Mouse (Mus musculus): Measurements from ENCODE around the gene Rdh13. TPM values are rescaled to one million over a fixed set of nuclear protein-coding genes. Genes with fewer than 3 reads are reported as not detected.

Rdh13 gene
- total RNA-seq (2014; rRNA removed) = 61.3 and 75.9 TPM in 2 replicates
- 45.3 and 45.4 TPM in 2 replicates for polyA plus RNA-seq (2015; fragmentation: Nextera tagmentation; extraction: Ambion mirVana)

- DNase-seq (ENCODE audit: low spot score) (peak; percentile 95), ATAC-seq (ENCODE audit: low FRiP score) (peak; percentile 93)
- no peaks in the 10 kb centered on the region; the same call in 1 of the 2 replicates for H3K4me1 ChIP-seq (ENCODE audit: insufficient read depth, low read length)
- peak; percentile 34; the same call in 1 of the 2 replicates for TF ChIP-seq CTCF (IDR thresholded peaks at IDR 0.05)
- H3K27ac ChIP-seq (ENCODE audit: low read depth, low read length) = peak within 1 kb of the TSS; percentile 78
- H3K36me3 ChIP-seq (ENCODE audit: insufficient read depth, low read length) = peaks cover 30% of the 10 kb centered on the region
- H3K9ac ChIP-seq (replicated peaks; ENCODE audit: low read length, poor library complexity, severe bottlenecking) = peak within 1 kb of the TSS; percentile 71
- H3K4me2 ChIP-seq (ENCODE audit: low read depth, low read length, poor library complexity, severe bottlenecking) = peak within 1 kb of the TSS; percentile 73
- under 1% methylated on average over 34 of the region's 35 CpGs for WGBS
- peak within 1 kb of the TSS; percentile 79 for H3K4me3 ChIP-seq (ENCODE audit: low read depth, low read length)
- no peaks in the 10 kb centered on the region for H3K9me3 ChIP-seq (ENCODE audit: low read length)
- H3K27me3 ChIP-seq (ENCODE audit: insufficient read depth, low read length) = no peaks in the 10 kb centered on the region
Measured at GRCm38 (mm10) chr7:4445216-4445791, at the start of gene Rdh13. TSS of gene Rdh13 (minus strand) at chr7:4445649.

- Histone ChIP-seq H3K9me3 (ENCODE audit: low read length) (no peaks in the 10 kb centered on the region), H3K4me2 (ENCODE audit: low read depth, low read length, poor library complexity, severe bottlenecking) (no peak overlapping the region), H3K27me3 (ENCODE audit: insufficient read depth, low read length) (no peaks in the 10 kb centered on the region), H3K9ac (replicated peaks; ENCODE audit: low read length, poor library complexity, severe bottlenecking) (no peak overlapping the region), H3K27ac (ENCODE audit: low read depth, low read length) (no peak overlapping the region), H3K4me1 (ENCODE audit: insufficient read depth, low read length) (peaks cover 8% of the 10 kb centered on the region; the same call in 1 of the 2 replicates), H3K36me3 (ENCODE audit: insufficient read depth, low read length) (peaks cover 39% of the 10 kb centered on the region), H3K4me3 (ENCODE audit: low read depth, low read length) (no peak overlapping the region)
- DNase-seq (ENCODE audit: low spot score) (no peak), ATAC-seq (ENCODE audit: low FRiP score) (no peak)
- no peak for TF ChIP-seq CTCF (IDR thresholded peaks at IDR 0.05)
- 84% methylated on average over 1 of the region's 1 CpGs for WGBS
Measured at GRCm38 (mm10) chr7:4493991-4494390, 48.5 kb upstream of the Rdh13 start.

- Histone ChIP-seq H3K27me3 (ENCODE audit: insufficient read depth, low read length) (no peaks in the 10 kb centered on the region), H3K36me3 (ENCODE audit: insufficient read depth, low read length) (peaks cover 45% of the 10 kb centered on the region)
- no peak for ATAC-seq (ENCODE audit: low FRiP score)
Measured at GRCm38 (mm10) chr7:4492284-4493224, 47.1 kb upstream of the Rdh13 start.

GRCm38 (mm10) chr7:4491308-4491707, 45.9 kb upstream of the Rdh13 start:
- no peak for ATAC-seq (ENCODE audit: low FRiP score)
- Histone ChIP-seq H3K27ac (ENCODE audit: low read depth, low read length) (no peak overlapping the region), H3K9ac (replicated peaks; ENCODE audit: low read length, poor library complexity, severe bottlenecking) (no peak overlapping the region), H3K9me3 (ENCODE audit: low read length) (no peaks in the 10 kb centered on the region), H3K27me3 (ENCODE audit: insufficient read depth, low read length) (no peaks in the 10 kb centered on the region), H3K4me1 (ENCODE audit: insufficient read depth, low read length) (no peaks in the 10 kb centered on the region), H3K36me3 (ENCODE audit: insufficient read depth, low read length) (peaks cover 36% of the 10 kb centered on the region), H3K4me3 (ENCODE audit: low read depth, low read length) (no peak overlapping the region), H3K4me2 (ENCODE audit: low read depth, low read length, poor library complexity, severe bottlenecking) (no peak overlapping the region)
- 86% methylated on average over 6 of the region's 6 CpGs for WGBS
- no peak for DNase-seq (ENCODE audit: low spot score)
- TF ChIP-seq CTCF (IDR thresholded peaks at IDR 0.05) = no peak

More at GRCm38 (mm10) chr7:4492284-4493224, 47.1 kb upstream of the Rdh13 start:
- Histone ChIP-seq H3K27ac (ENCODE audit: low read depth, low read length) (no peak overlapping the region), H3K9ac (replicated peaks; ENCODE audit: low read length, poor library complexity, severe bottlenecking) (no peak overlapping the region), H3K4me1 (ENCODE audit: insufficient read depth, low read length) (no peaks in the 10 kb centered on the region), H3K4me2 (ENCODE audit: low read depth, low read length, poor library complexity, severe bottlenecking) (no peak overlapping the region), H3K4me3 (ENCODE audit: low read depth, low read length) (no peak overlapping the region), H3K9me3 (ENCODE audit: low read length) (no peaks in the 10 kb centered on the region)
- no peak for DNase-seq (ENCODE audit: low spot score)
- TF ChIP-seq CTCF (IDR thresholded peaks at IDR 0.05) = no peak
- 89% methylated on average over 13 of the region's 13 CpGs for WGBS

GRCm38 (mm10) chr7:4482281-4482680, 36.8 kb upstream of the Rdh13 start:
- Histone ChIP-seq H3K4me1 (ENCODE audit: insufficient read depth, low read length) (peaks cover 4% of the 10 kb centered on the region; the same call in 1 of the 2 replicates), H3K36me3 (ENCODE audit: insufficient read depth, low read length) (peaks cover 55% of the 10 kb centered on the region), H3K9ac (replicated peaks; ENCODE audit: low read length, poor library complexity, severe bottlenecking) (no peak overlapping the region), H3K4me3 (ENCODE audit: low read depth, low read length) (no peak overlapping the region), H3K27ac (ENCODE audit: low read depth, low read length) (no peak overlapping the region), H3K4me2 (ENCODE audit: low read depth, low read length, poor library complexity, severe bottlenecking) (no peak overlapping the region), H3K27me3 (ENCODE audit: insufficient read depth, low read length) (no peaks in the 10 kb centered on the region), H3K9me3 (ENCODE audit: low read length) (no peaks in the 10 kb centered on the region)
- WGBS = 92% methylated on average over 12 of the region's 12 CpGs
- no peak for DNase-seq (ENCODE audit: low spot score)
- no peak for TF ChIP-seq CTCF (IDR thresholded peaks at IDR 0.05)
- ATAC-seq (ENCODE audit: low FRiP score) = no peak
